Mouse (Mus musculus): Measurements from ENCODE around the gene Slc25a4.

- TF ChIP-seq CTCF (IDR thresholded peaks at IDR 0.05; ENCODE audit: borderline replicate concordance, insufficient read depth, low read depth, low read length) (no peak), POLR2A (IDR thresholded peaks at IDR 0.05; ENCODE audit: borderline replicate concordance, insufficient read depth, low read length) (no peak)
Observed at GRCm38 (mm10) chr8:46206107-46206506, 5.0 kb downstream of the Slc25a4 start.

Measured in cerebellum, adult 2 months (tissue).